Mouse (Mus musculus): Measurements from ENCODE around the gene Map7. TPM values are rescaled to one million over a fixed set of nuclear protein-coding genes. Genes with fewer than 3 reads are reported as not detected.

The Map7 gene
- polyA plus RNA-seq, 1 experiment from 2014 or later, result 7.4 TPM

DNA sequence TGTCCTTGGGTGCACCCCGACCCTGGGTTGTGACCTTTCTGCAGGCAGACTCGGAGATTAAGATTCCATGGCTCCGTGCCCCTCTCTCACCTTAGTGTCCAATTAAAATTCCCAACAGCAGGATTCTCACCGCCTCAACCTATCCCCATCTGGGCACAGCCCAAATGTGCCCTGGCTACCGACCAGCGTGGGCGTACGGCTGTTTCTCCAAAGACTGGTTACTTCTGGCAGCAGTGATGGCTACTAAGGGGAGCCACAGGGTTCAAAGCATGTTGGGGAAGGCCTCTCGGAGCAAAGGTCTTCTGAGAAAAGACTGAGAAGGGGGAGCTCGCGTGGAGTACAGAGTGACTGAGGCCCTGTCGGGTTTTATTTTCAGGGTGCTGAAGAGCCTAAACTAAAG, 23.7 kb upstream of the Map7 start:
- no peaks in the 10 kb centered on the region; the same call in 1 of the 2 replicates for H3K4me1 ChIP-seq (replicated peaks)
- no peak overlapping the region for H3K9ac ChIP-seq
- WGBS, result 84% methylated on average over 12 of the region's 12 CpGs
- ATAC-seq (ENCODE audit: insufficient number of reproducible peaks, low FRiP score), result no peak
- peaks cover 15% of the 10 kb centered on the region for H3K36me3 ChIP-seq
- no peaks in the 10 kb centered on the region for H3K27me3 ChIP-seq (replicated peaks)
- no peaks in the 10 kb centered on the region for H3K9me3 ChIP-seq (replicated peaks)
- no peak overlapping the region for H3K4me2 ChIP-seq
- H3K27ac ChIP-seq (ENCODE audit: poor library complexity, severe bottlenecking), result no peak overlapping the region
- no peak overlapping the region for H3K4me3 ChIP-seq

DNA sequence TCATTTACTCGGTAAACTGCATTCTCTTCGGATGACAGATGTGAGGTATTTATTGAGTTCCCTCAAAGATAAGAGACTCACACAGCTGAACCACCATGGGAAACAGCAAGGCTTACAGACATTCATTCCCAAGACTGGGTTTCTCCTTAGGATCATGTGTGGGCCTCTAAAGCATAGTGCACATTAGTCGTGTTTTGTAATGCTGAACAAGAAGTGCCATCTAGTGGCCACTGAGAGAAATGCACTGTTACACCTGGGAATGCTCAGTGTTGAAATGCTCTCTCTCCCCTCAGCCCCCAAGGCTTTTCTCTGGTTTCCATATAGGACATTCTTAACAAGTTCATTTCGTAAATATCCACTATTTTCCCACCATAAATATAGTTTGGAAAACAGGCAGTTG, 23.0 kb upstream of the Map7 start:
- Histone ChIP-seq H3K9me3 (replicated peaks) (no peaks in the 10 kb centered on the region), H3K4me3 (no peak overlapping the region), H3K4me2 (no peak overlapping the region), H3K27ac (ENCODE audit: poor library complexity, severe bottlenecking) (no peak overlapping the region), H3K27me3 (replicated peaks) (no peaks in the 10 kb centered on the region), H3K4me1 (replicated peaks) (no peaks in the 10 kb centered on the region; the same call in 1 of the 2 replicates), H3K36me3 (peaks cover 13% of the 10 kb centered on the region), H3K9ac (no peak overlapping the region)
- 47% methylated on average over 4 of the region's 4 CpGs for WGBS
- no peak for ATAC-seq (ENCODE audit: insufficient number of reproducible peaks, low FRiP score)

DNA sequence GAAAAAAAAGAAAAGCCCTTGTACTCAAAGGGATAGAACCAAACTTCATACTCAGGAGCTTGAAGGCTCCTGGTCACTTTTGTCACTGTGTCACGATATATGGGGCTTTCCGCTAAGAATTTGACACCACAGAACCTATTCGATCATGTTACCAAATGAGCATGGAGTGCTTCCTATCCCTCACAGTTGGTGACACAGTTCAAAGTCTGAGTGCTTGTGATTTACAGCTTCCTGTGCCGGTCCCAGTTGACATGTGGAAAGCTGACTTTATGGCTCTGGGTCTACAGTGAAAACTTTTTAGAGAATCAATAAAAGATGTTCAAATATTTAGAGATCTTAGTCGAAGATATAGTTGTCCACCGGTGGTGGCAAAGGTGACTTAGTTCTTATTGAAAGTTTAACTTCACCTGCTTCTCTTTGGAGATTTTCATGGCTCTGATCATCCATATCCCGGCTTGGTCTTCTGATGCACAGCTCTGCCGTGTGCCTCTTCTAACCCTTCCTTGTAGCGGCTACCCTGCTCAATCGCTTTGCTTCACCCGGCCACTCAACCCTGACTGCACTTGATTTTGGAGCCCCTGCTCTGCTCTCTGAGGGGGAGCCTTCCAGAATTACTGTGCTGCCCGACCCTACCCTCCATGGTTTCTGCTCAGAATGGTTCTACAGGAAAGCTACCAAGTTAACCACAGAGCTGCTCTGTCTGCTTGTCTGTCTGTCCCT, 15.2 kb upstream of the Map7 start:
- Histone ChIP-seq H3K27ac (ENCODE audit: poor library complexity, severe bottlenecking) (no peak overlapping the region), H3K27me3 (replicated peaks) (no peaks in the 10 kb centered on the region), H3K9me3 (replicated peaks) (no peaks in the 10 kb centered on the region), H3K4me1 (replicated peaks) (peaks cover 17% of the 10 kb centered on the region), H3K36me3 (peaks cover 31% of the 10 kb centered on the region), H3K4me3 (no peak overlapping the region), H3K4me2 (no peak overlapping the region), H3K9ac (no peak overlapping the region)
- ATAC-seq (ENCODE audit: insufficient number of reproducible peaks, low FRiP score), result no peak
- 87% methylated on average over 12 of the region's 12 CpGs for WGBS

DNA sequence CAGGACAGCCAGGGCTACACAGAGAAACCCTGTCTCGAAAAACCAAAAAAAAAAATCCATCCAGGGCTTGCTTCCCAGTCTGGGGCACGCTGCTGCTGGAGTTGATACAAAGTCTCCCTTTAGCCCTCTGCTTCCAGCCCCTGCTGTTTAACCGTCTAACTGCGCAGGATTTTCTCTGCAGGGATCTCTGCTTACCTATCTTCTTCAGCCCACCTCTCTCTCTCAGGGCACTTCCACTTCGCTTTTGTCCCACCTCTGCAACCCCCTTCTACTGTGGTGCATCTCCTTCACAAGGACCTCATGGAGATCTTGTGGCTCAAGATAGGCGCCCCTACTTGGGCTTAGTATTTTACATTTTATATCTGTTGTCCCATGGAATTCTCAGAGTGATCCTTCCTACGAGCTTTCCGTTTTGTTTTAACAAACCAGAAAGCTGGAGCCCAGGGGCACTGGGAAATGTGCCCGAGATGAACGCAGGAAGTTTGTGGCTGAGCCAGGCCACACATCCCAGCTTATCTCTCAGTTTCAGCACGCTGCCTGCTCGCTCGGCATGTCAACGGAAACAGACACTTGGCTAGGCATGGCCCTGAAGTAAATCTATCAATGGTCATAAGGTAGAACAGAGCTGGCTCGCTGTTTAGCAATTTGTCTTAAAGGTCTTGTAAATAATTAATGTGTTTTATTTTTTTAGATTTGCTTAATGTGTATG, 12.8 kb upstream of the Map7 start:
- 34% methylated on average over 15 of the region's 15 CpGs for WGBS
- Histone ChIP-seq H3K4me2 (peak overlapping the region; percentile 48), H3K9me3 (replicated peaks) (no peaks in the 10 kb centered on the region), H3K36me3 (peaks cover 44% of the 10 kb centered on the region), H3K27ac (ENCODE audit: poor library complexity, severe bottlenecking) (peak overlapping the region; percentile 87), H3K9ac (no peak overlapping the region), H3K4me1 (replicated peaks) (peaks cover 17% of the 10 kb centered on the region), H3K4me3 (no peak overlapping the region), H3K27me3 (replicated peaks) (no peaks in the 10 kb centered on the region)
- ATAC-seq (ENCODE audit: insufficient number of reproducible peaks, low FRiP score), result peak; percentile 62

DNA sequence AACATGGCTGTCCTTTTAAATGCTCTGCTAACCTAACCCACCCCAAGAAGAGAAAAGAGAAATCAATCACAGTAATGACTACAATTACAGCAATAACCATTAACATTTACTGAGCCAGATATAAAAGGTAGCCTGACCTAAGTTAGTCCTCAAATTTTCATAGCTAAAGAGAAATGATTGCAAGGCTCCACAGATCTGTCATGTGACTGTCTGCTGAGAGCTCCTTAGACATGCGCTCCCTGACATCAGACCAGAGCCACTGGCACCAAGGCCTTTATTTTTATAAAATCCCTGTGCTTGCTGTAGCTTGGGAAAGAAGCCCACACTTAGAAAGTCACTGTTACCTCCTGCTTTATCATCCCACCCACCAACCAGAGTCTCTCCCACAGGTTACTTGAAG, 11.8 kb upstream of the Map7 start:
- 92% methylated on average over 1 of the region's 1 CpGs for WGBS
- Histone ChIP-seq H3K9ac (no peak overlapping the region), H3K4me2 (no peak overlapping the region), H3K9me3 (replicated peaks) (no peaks in the 10 kb centered on the region), H3K36me3 (peaks cover 53% of the 10 kb centered on the region), H3K27me3 (replicated peaks) (no peaks in the 10 kb centered on the region), H3K27ac (ENCODE audit: poor library complexity, severe bottlenecking) (no peak overlapping the region), H3K4me3 (no peak overlapping the region), H3K4me1 (replicated peaks) (peaks cover 17% of the 10 kb centered on the region)
- ATAC-seq (ENCODE audit: insufficient number of reproducible peaks, low FRiP score), result no peak

DNA sequence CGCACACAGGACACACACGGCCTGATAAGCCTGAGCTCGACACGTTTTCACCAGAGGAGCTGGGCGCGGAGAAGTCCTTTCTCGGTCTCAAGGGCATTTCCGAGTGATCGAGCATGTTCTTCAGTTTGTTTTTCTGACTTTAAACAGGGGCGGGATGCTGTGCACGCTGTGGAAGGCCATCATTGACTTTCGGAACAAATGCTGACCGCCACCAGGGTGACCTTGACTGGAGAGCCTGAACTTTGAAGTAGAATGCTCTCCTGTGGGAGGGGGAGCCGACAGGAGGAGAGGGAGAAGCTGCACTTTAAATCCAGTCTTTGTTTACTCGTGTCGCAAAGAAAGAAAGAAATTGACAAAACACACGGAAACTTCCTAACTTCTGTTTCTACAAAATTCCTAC, 6.9 kb upstream of the Map7 start:
- Histone ChIP-seq H3K27me3 (replicated peaks) (peaks cover 2% of the 10 kb centered on the region; the same call in 1 of the 2 replicates), H3K4me1 (replicated peaks) (no peaks in the 10 kb centered on the region), H3K9ac (no peak overlapping the region), H3K36me3 (peaks cover 32% of the 10 kb centered on the region), H3K27ac (ENCODE audit: poor library complexity, severe bottlenecking) (no peak overlapping the region; the same call in 1 of the 2 replicates), H3K4me2 (no peak overlapping the region), H3K9me3 (replicated peaks) (no peaks in the 10 kb centered on the region), H3K4me3 (no peak overlapping the region)
- no peak for ATAC-seq (ENCODE audit: insufficient number of reproducible peaks, low FRiP score)
- 68% methylated on average over 17 of the region's 17 CpGs for WGBS

DNA sequence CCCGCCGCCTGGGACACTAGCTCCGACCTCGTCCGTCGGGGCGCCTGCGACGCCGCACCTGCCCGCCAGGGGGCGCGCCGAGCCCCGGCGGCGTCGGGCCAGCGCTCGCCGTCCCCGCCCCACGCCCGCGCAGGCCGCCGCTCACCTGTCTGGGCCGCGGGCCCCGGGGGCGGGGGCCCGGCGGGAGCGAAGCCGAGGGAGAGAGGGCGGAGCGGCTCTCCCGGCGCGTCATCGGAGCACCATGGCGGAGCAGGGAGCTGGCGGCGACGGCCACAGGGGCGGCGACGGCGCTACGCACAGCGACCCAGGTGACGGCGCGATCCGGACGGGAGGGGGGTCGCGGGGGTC, 476 bp downstream of the Map7 start:
- peak; percentile 82 for ATAC-seq (ENCODE audit: insufficient number of reproducible peaks, low FRiP score)
- Histone ChIP-seq H3K4me3 (peak overlapping the region; percentile 74), H3K27ac (ENCODE audit: poor library complexity, severe bottlenecking) (no peak overlapping the region), H3K9me3 (replicated peaks) (no peaks in the 10 kb centered on the region), H3K4me2 (peak overlapping the region; percentile 90), H3K4me1 (replicated peaks) (0 out of 2 replicates have a peak, but pooled peaks cover 12% of the 10 kb centered on the region), H3K36me3 (no peaks in the 10 kb centered on the region), H3K27me3 (replicated peaks) (peaks cover 28% of the 10 kb centered on the region), H3K9ac (peak overlapping the region; percentile 82)
- 2% methylated on average over 44 of the region's 58 CpGs for WGBS

DNA sequence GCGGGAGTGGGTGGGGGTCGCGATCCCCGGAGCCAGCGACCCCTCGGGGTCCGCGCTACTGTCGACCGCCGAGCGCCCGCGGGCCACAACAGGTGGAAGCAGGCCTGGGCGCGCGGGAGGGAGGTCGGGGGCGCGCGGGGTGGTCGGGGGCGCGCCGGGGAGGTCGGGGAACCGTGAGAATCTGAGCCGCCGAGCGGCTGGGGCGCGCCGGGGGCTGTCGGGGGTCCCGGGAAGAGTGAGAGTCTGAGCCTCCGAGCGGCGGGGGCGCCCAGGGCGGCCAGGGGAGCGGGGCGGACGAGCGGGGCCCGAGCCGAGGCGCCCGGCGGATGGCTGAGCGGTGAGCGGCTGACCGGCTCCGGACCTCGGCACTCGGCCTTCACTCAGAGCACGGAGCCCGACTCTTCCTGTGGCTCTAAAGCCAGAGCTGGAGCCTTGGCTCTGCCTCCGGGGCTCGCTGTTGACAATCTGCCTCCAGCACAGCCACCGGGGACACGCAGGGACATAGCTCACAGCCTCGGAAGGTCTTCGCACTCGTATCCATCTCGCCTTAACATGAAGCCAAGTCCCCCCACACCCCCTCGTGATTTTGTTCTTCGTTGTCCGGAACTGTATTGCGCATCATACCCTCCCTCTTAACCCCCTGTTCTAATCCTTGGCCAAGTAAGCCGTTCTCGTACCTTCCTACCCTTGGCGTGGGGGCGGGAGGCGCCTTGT, 1.0 kb downstream of the Map7 start:
- WGBS, result 1% methylated on average over 64 of the region's 74 CpGs
- peak; percentile 75 for ATAC-seq (ENCODE audit: insufficient number of reproducible peaks, low FRiP score)
- Histone ChIP-seq H3K27ac (ENCODE audit: poor library complexity, severe bottlenecking) (peak overlapping the region; percentile 8; the same call in 1 of the 2 replicates), H3K9me3 (replicated peaks) (no peaks in the 10 kb centered on the region), H3K4me2 (peak overlapping the region; percentile 90), H3K4me1 (replicated peaks) (0 out of 2 replicates have a peak, but pooled peaks cover 12% of the 10 kb centered on the region), H3K27me3 (replicated peaks) (peaks cover 28% of the 10 kb centered on the region), H3K36me3 (no peaks in the 10 kb centered on the region), H3K4me3 (peak overlapping the region; percentile 74), H3K9ac (peak overlapping the region; percentile 82)

DNA sequence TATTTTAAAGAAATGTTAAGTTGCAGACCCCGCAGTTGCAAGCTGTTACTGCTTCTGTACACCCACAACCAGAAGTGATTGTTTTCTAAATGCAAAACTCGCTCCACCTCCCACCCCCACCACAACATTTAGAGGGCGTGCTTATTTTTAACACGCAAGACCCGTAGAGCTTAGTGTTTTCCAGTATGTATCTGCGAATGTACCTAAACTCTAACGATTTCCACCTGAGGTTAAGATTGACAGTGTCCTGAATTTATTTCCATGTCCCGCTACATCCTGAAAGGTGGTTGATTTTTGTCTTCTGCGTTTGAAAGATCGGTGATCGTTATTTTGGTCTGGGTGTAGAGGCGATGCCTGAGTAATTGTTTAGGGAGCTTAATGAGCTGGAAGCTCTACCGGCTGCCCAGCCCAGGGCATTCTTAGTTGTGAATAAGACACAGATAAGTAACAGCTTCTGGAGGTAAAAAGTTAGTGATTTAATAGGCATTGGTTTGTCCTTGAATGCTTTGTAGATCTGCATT, 1.6 kb downstream of the Map7 start:
- peaks cover 28% of the 10 kb centered on the region for H3K27me3 ChIP-seq (replicated peaks)
- H3K27ac ChIP-seq (ENCODE audit: poor library complexity, severe bottlenecking), result no peak overlapping the region
- 8% methylated on average over 13 of the region's 13 CpGs for WGBS
- H3K9me3 ChIP-seq (replicated peaks), result no peaks in the 10 kb centered on the region
- H3K36me3 ChIP-seq, result no peaks in the 10 kb centered on the region
- H3K9ac ChIP-seq, result peak overlapping the region; percentile 82
- H3K4me1 ChIP-seq (replicated peaks), result 0 out of 2 replicates have a peak, but pooled peaks cover 12% of the 10 kb centered on the region
- H3K4me2 ChIP-seq, result peak overlapping the region; percentile 90
- ATAC-seq (ENCODE audit: insufficient number of reproducible peaks, low FRiP score), result no peak
- peak overlapping the region; percentile 74 for H3K4me3 ChIP-seq

DNA sequence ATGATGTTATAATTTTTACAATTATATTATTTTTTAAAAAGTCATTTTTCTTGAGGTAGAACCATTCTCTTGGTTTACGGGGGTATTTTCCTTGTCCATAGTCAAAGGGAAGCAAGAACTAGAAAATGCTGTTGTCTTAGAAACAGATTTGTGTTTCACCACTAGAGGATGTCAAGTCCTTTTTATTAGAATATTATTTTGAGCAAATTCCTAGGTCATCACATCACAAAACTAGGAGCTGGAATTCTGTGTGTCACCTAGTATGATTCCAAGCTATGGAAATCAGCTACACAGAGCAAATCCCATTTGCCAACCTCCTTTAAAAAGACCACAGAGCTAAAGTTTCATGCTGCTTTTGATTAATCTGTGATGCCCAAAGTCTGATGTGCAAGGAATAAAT, 3.9 kb downstream of the Map7 start:
- no peak overlapping the region for H3K4me2 ChIP-seq
- no peak for ATAC-seq (ENCODE audit: insufficient number of reproducible peaks, low FRiP score)
- H3K36me3 ChIP-seq, result no peaks in the 10 kb centered on the region

DNA sequence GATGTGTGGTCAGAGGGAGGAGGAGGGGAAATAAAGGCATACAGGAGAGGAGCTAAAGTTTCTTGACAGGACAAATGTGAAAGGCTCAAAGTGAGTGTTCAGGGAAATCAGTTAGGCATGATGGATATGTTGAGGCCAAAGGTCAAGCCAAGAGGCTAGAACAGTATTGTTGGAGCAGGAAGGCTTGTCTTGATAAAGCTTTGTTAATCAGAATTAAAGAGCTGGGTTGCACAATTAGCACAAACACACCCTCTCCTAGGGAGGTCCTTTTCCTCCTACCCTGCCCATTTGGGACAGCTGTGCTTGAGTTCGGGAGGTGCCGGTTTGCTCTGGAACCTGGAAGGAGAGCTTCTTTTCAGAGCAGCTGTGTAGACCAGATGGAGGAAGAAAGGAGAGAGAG, 5.2 kb downstream of the Map7 start:
- 70% methylated on average over 2 of the region's 2 CpGs for WGBS
- no peak overlapping the region for H3K9ac ChIP-seq
- peaks cover 28% of the 10 kb centered on the region for H3K4me1 ChIP-seq (replicated peaks)

More for the DNA sequence above, 3.9 kb downstream of the Map7 start:
- Histone ChIP-seq H3K9me3 (replicated peaks) (no peaks in the 10 kb centered on the region), H3K4me3 (no peak overlapping the region), H3K27ac (ENCODE audit: poor library complexity, severe bottlenecking) (no peak overlapping the region), H3K4me1 (replicated peaks) (peaks cover 27% of the 10 kb centered on the region), H3K9ac (no peak overlapping the region), H3K27me3 (replicated peaks) (peaks cover 18% of the 10 kb centered on the region)
- 94% methylated on average over 1 of the region's 1 CpGs for WGBS

More for the DNA sequence above, 5.2 kb downstream of the Map7 start:
- Histone ChIP-seq H3K9me3 (replicated peaks) (no peaks in the 10 kb centered on the region), H3K36me3 (no peaks in the 10 kb centered on the region), H3K4me2 (no peak overlapping the region), H3K27me3 (replicated peaks) (peaks cover 6% of the 10 kb centered on the region; the same call in 1 of the 2 replicates), H3K4me3 (no peak overlapping the region), H3K27ac (ENCODE audit: poor library complexity, severe bottlenecking) (no peak overlapping the region)
- no peak for ATAC-seq (ENCODE audit: insufficient number of reproducible peaks, low FRiP score)

Data from heart, embryonic 12.5 days (tissue).